Mouse (Mus musculus): ENCODE data around the gene Tars2. TPM values are rescaled to one million over a fixed set of nuclear protein-coding genes. Genes with fewer than 3 reads are reported as not detected.

Tars2 gene
- total and polyA plus RNA-seq, 3 experiments = 141 to 237 TPM; not detected in 1

GRCm38 (mm10) chr3:95765534-95765933, 5.5 kb upstream of the Tars2 start:
- Histone ChIP-seq H3K27ac (ENCODE audit: control insufficient read depth, low read depth, low read length) (no peak overlapping the region), H3K36me3 (ENCODE audit: control insufficient read depth in 1 of 2, insufficient read depth in 2 of 2, low read length in 2 of 2) (peaks cover 0 to 16% of the 10 kb centered on the region in 2 experiments; a peak in 2 of 4 replicates), H3K9me3 (replicated peaks; ENCODE audit: insufficient read depth, low read length) (no peaks in the 10 kb centered on the region), H3K79me2 (ENCODE audit: control insufficient read depth, insufficient read depth, low read length, poor library complexity) (no peaks in the 10 kb centered on the region), H3K9ac (ENCODE audit: control insufficient read depth, low read depth, low read length, poor library complexity, severe bottlenecking) (no peak overlapping the region), H3K27me3 (ENCODE audit: control insufficient read depth in 1 of 2, insufficient read depth in 2 of 2, low read length in 2 of 2) (no peaks in the 10 kb centered on the region), H3K4me1 (ENCODE audit: control insufficient read depth in 1 of 2, insufficient read depth in 2 of 2, low read length in 2 of 2) (no peaks in the 10 kb centered on the region), H3K4me3 (ENCODE audit: control insufficient read depth in 1 of 2, insufficient read depth in 1 of 2, low read depth in 2 of 2, low read length in 2 of 2) (no peak overlapping the region)
- TF ChIP-seq ZC3H11A (IDR thresholded peaks at IDR 0.05; ENCODE audit: low read depth, low read length) (peak; percentile 20; the same call in 1 of the 2 replicates), ELF1 (IDR thresholded peaks at IDR 0.05; ENCODE audit: low read depth, low read length) (no peak), RCOR1 (IDR thresholded peaks at IDR 0.05; ENCODE audit: low read depth, low read length) (no peak), SMC3 (IDR thresholded peaks at IDR 0.05; ENCODE audit: low read depth, low read length) (peak; percentile 33; the same call in 1 of the 2 replicates), MXI1 (IDR thresholded peaks at IDR 0.05; ENCODE audit: low read depth, low read length) (no peak), KAT2A (conservative IDR thresholded peaks at IDR 0.05; ENCODE audit: low read depth, low read length) (no peak), RAD21 (IDR thresholded peaks at IDR 0.05; ENCODE audit: low read depth, low read length) (peak; percentile 42), CTCF (IDR thresholded peaks at IDR 0.05 in 2 of 3, conservative IDR thresholded peaks at IDR 0.05 in 1 of 3; ENCODE audit: control insufficient read depth in 1 of 3, insufficient read depth in 1 of 3, low read depth in 2 of 3, low read length in 3 of 3, poor library complexity in 1 of 3, severe bottlenecking in 1 of 3) (peak; percentile 29 to 48 (median 40)), TBP (IDR thresholded peaks at IDR 0.05; ENCODE audit: low read depth, low read length) (no peak), POLR2A (IDR thresholded peaks at IDR 0.05; ENCODE audit: control insufficient read depth in 1 of 2, insufficient read depth in 1 of 2, low read depth in 1 of 2, low read length in 2 of 2, poor library complexity in 1 of 2) (no peak), SIN3A (IDR thresholded peaks at IDR 0.05; ENCODE audit: low read length) (no peak), CHD2 (IDR thresholded peaks at IDR 0.05; ENCODE audit: low read length) (no peak), MAX (IDR thresholded peaks at IDR 0.05; ENCODE audit: low read length) (no peak), MEF2A (IDR thresholded peaks at IDR 0.05; ENCODE audit: extremely low read depth, insufficient replicate concordance, low read depth, low read length, poor library complexity, severe bottlenecking) (no peak), EP300 (IDR thresholded peaks at IDR 0.05; ENCODE audit: low read depth in 1 of 2, low read length in 2 of 2) (no peak), MYB (IDR thresholded peaks at IDR 0.05; ENCODE audit: low read depth, low read length) (no peak)
- no peak for DNase-seq (ENCODE audit: low read depth, low spot score)

- Histone ChIP-seq H3K27me3 (ENCODE audit: control insufficient read depth in 1 of 2, insufficient read depth in 2 of 2, low read length in 2 of 2) (no peaks in the 10 kb centered on the region), H3K27ac (ENCODE audit: control insufficient read depth, low read depth, low read length) (no peak overlapping the region), H3K9ac (ENCODE audit: control insufficient read depth, low read depth, low read length, poor library complexity, severe bottlenecking) (no peak overlapping the region), H3K79me2 (ENCODE audit: control insufficient read depth, insufficient read depth, low read length, poor library complexity) (no peaks in the 10 kb centered on the region), H3K4me1 (ENCODE audit: control insufficient read depth in 1 of 2, insufficient read depth in 2 of 2, low read length in 2 of 2) (no peaks in the 10 kb centered on the region), H3K9me3 (replicated peaks; ENCODE audit: insufficient read depth, low read length) (no peaks in the 10 kb centered on the region), H3K36me3 (ENCODE audit: control insufficient read depth in 1 of 2, insufficient read depth in 2 of 2, low read length in 2 of 2) (peaks cover 0 to 8% of the 10 kb centered on the region in 2 experiments; a peak in 2 of 4 replicates), H3K4me3 (ENCODE audit: control insufficient read depth in 1 of 2, insufficient read depth in 1 of 2, low read depth in 2 of 2, low read length in 2 of 2) (no peak overlapping the region)
- no peak for DNase-seq (ENCODE audit: low read depth, low spot score)
- no peak for TF ChIP-seq RCOR1 (IDR thresholded peaks at IDR 0.05; ENCODE audit: low read depth, low read length)
- TF ChIP-seq JUND (IDR thresholded peaks at IDR 0.05; ENCODE audit: low read depth, low read length) = no peak
- no peak for TF ChIP-seq RAD21 (IDR thresholded peaks at IDR 0.05; ENCODE audit: low read depth, low read length)
- TF ChIP-seq MXI1 (IDR thresholded peaks at IDR 0.05; ENCODE audit: low read depth, low read length) = no peak
- no peak for TF ChIP-seq ZC3H11A (IDR thresholded peaks at IDR 0.05; ENCODE audit: low read depth, low read length)
- TF ChIP-seq CHD1 (IDR thresholded peaks at IDR 0.05; ENCODE audit: low read depth, low read length) = no peak
These were observed 3.8 kb upstream of the Tars2 start for GRCm38 (mm10) chr3:95763811-95764210.
